ENCODE assay signal across 14 mouse cellular contexts in genomic region chr3:94959871-94960270, GRCm38 (mm10).
"Had no signal": no experiment of that assay in that cellular context is flagged by ENCODE, and none has a peak within 500 bp of the region (broad histone marks: within the 10 kb centered on the region; RNA-seq: fewer than 3 reads in every experiment).

No protein-coding gene starts in this region.

- H3K9me3 ChIP-seq: limb, embryonic 10.5 days; liver, embryonic 15.5 days; neural tube, embryonic 15.5 days had no signal

- H3K9ac ChIP-seq: liver, embryonic 15.5 days; neural tube, embryonic 15.5 days had no signal

- H3K27me3 ChIP-seq: liver, embryonic 15.5 days; neural tube, embryonic 15.5 days had no signal

- H3K27ac ChIP-seq: limb, embryonic 10.5 days; liver, embryonic 15.5 days; neural tube, embryonic 15.5 days had no signal

- DNase-seq: kidney, postnatal 14 days; lung, adult 2 months; lung, postnatal 36 days; right cerebral cortex, adult 18-20 months; spleen, adult 18-20 months; thymus, adult 2 months; thymus, postnatal 25 days had no signal

- H3K4me2 ChIP-seq: liver, embryonic 11.5 days; liver, embryonic 15.5 days; midbrain, embryonic 11.5 days; neural tube, embryonic 15.5 days had no signal

- H3K4me3 ChIP-seq: limb, embryonic 10.5 days; liver, embryonic 15.5 days; neural tube, embryonic 15.5 days had no signal

- ATAC-seq: lung, postnatal 0 days; midbrain, embryonic 16.5 days had no signal
